Mouse (Mus musculus) kidney, postnatal 0 days (tissue): Measurements from ENCODE around the gene Kif16b. TPM values are rescaled to one million over a fixed set of nuclear protein-coding genes. Genes with fewer than 3 reads are reported as not detected.

Experiments used
- ATAC-seq: fragments of 200-750 bp; cut with Nextera tagmentation; replicated peaks from 2 replicates; pipeline ENCODE4 v1.8.0; 2017; ENCODE audit warnings: low read depth, moderate number of reproducible peaks, moderate TSS enrichment, moderate library complexity; ENCODE audit not compliant: low FRiP score
- DNase-seq: peaks from one replicate; pipeline ENCODE4 v3.0.0-alpha.2; 2016; ENCODE audit warnings: low spot score
- H3K27ac ChIP-seq: fragments of 300-500 bp; sonication (generic); 2 replicates; pipeline ENCODE4 v1.5.1; 2014; ENCODE audit warnings: mild to moderate bottlenecking
- H3K27me3 ChIP-seq: fragments of 300-500 bp; sonication (generic); 2 replicates; pipeline ENCODE4 v1.6.1; 2014; ENCODE audit warnings: low read length, mixed read lengths; ENCODE audit not compliant: insufficient read depth
- H3K36me3 ChIP-seq: fragments of 300-500 bp; sonication (generic); 2 replicates; pipeline ENCODE4 v1.6.1; 2014; ENCODE audit warnings: low read length, mixed read lengths; ENCODE audit not compliant: insufficient read depth
- H3K4me1 ChIP-seq: fragments of 300-500 bp; sonication (generic); replicated peaks from 2 replicates; pipeline ENCODE4 v1.6.1; 2014; ENCODE audit warnings: antibody characterized with exemption, low read length, mixed read lengths; ENCODE audit not compliant: insufficient read depth
- H3K4me2 ChIP-seq: fragments of 300-500 bp; sonication (generic); 2 replicates; pipeline ENCODE4 v1.6.1; 2014; ENCODE audit warnings: mild to moderate bottlenecking, low read length, moderate library complexity, mixed read lengths
- H3K4me3 ChIP-seq: fragments of 300-500 bp; sonication (generic); replicated peaks from 2 replicates; pipeline ENCODE4 v1.5.1; 2014; ENCODE audit warnings: low read depth, low read length
- H3K9ac ChIP-seq: fragments of 300-500 bp; sonication (generic); 2 replicates; pipeline ENCODE4 v1.6.1; 2014; ENCODE audit warnings: low read depth, low read length
- H3K9me3 ChIP-seq: fragments of 300-500 bp; sonication (generic); replicated peaks from 2 replicates; pipeline ENCODE4 v1.6.1; 2016; ENCODE audit warnings: low read length, inconsistent platforms, mixed read lengths
- CTCF ChIP-seq: IDR thresholded peaks from 2 replicates; pipeline ENCODE4 v1.5.1; 2016; ENCODE audit warnings: antibody characterized with exemption, low read depth, mild to moderate bottlenecking, moderate library complexity
- WGBS: fragments of 180-500 bp; shearing (Covaris S2); extraction: QIAGEN DNeasy Blood & Tissue Kit; methylation state at CpG from one replicate; pipeline ENCODE4 v1.1.7; 2014; 5-methylcytosine and 5-hydroxymethylcytosine counted together
- polyA plus RNA-seq: library from polyadenylated mRNA; unstranded; fragments of >200 nt; fragmentation: Nextera tagmentation; extraction: Ambion mirVana; gene quantifications from 2 replicates; pipeline ENCODE4 v1.2.1, GENCODE M21; 2015

The Kif16b gene
- polyA plus RNA-seq, 1 experiment from 2014 or later = 18.9 TPM

DNA sequence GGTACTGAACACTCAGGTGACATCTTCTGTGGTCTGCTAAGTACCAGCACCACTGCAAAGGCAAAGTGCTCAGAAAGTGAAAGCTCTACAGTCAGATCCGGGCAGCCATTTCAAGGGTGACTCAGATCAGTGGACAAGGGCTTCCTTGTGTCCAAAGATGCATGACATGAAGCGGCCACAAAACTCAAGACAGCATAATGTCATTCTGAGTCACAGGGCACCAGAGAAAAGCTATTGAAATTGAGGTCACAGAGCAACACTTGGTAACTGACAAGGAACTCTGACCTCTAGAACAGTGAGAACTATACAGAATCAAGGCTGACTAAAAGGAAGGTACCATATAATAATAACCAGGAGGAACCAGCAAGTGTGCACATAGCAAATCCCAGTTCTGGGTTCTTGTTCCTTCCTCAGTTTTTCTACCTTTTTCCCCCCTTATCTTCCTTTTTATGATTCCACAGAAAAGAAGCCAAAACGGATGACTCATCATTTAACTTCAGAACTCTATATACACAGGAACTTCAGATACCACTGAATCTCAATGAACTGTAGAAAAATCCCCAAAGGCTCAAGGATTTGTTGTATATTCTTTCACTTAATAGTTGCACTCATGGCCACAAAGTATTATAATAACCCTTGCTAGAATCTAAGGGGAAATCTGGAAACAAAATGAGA lies 143.1 kb downstream of the Kif16b start:
- Histone ChIP-seq H3K4me3 (no peak overlapping the region), H3K4me1 (no peaks in the 10 kb centered on the region), H3K9me3 (no peaks in the 10 kb centered on the region), H3K27ac (no peak overlapping the region), H3K36me3 (0 out of 2 replicates have a peak, but pooled peaks cover 7% of the 10 kb centered on the region), H3K4me2 (no peak overlapping the region), H3K27me3 (no peaks in the 10 kb centered on the region), H3K9ac (no peak overlapping the region)
- DNase-seq (no peak), ATAC-seq (0 out of 2 replicates have a peak, but pooled peaks have one; percentile 36)
- TF ChIP-seq CTCF = no peak
- 66% methylated on average over 3 of the region's 3 CpGs for WGBS

- Histone ChIP-seq H3K9ac (no peak overlapping the region), H3K4me3 (no peak overlapping the region), H3K27me3 (no peaks in the 10 kb centered on the region), H3K4me1 (no peaks in the 10 kb centered on the region), H3K36me3 (0 out of 2 replicates have a peak, but pooled peaks cover 6% of the 10 kb centered on the region), H3K4me2 (no peak overlapping the region), H3K27ac (no peak overlapping the region), H3K9me3 (no peaks in the 10 kb centered on the region)
- ATAC-seq = no peak
- 76% methylated on average over 2 of the region's 2 CpGs for WGBS
- DNase-seq = no peak
- TF ChIP-seq CTCF = no peak
Observed at GRCm38 (mm10) chr2:142739338-142739737, 162.0 kb downstream of the Kif16b start.

- Histone ChIP-seq H3K4me3 (no peak overlapping the region), H3K36me3 (0 out of 2 replicates have a peak, but pooled peaks cover 6% of the 10 kb centered on the region), H3K4me2 (no peak overlapping the region), H3K9me3 (no peaks in the 10 kb centered on the region), H3K27ac (no peak overlapping the region), H3K27me3 (no peaks in the 10 kb centered on the region), H3K4me1 (no peaks in the 10 kb centered on the region), H3K9ac (no peak overlapping the region)
- no peak for DNase-seq
- no peak for TF ChIP-seq CTCF
- ATAC-seq = no peak
- 84% methylated on average over 2 of the region's 2 CpGs for WGBS
Observed at GRCm38 (mm10) chr2:142738488-142738887, 162.8 kb downstream of the Kif16b start.

- no peaks in the 10 kb centered on the region for H3K27me3 ChIP-seq
- DNase-seq (no peak), ATAC-seq (no peak)
- H3K4me1 ChIP-seq = no peaks in the 10 kb centered on the region
- TF ChIP-seq CTCF = no peak
- H3K9me3 ChIP-seq = no peaks in the 10 kb centered on the region
- H3K27ac ChIP-seq = no peak overlapping the region
- H3K4me2 ChIP-seq = no peak overlapping the region
- H3K9ac ChIP-seq = no peak overlapping the region
- WGBS = 93% methylated on average over 3 of the region's 3 CpGs
- H3K36me3 ChIP-seq = 0 out of 2 replicates have a peak, but pooled peaks cover 4% of the 10 kb centered on the region
- H3K4me3 ChIP-seq = no peak overlapping the region
Observed at GRCm38 (mm10) chr2:142735691-142736090, 165.6 kb downstream of the Kif16b start.

- no peaks in the 10 kb centered on the region for H3K9me3 ChIP-seq
- 90% methylated on average over 2 of the region's 2 CpGs for WGBS
- H3K4me3 ChIP-seq = no peak overlapping the region
- H3K27ac ChIP-seq = no peak overlapping the region
- 0 out of 2 replicates have a peak, but pooled peaks cover 4% of the 10 kb centered on the region for H3K36me3 ChIP-seq
- no peak for TF ChIP-seq CTCF
- no peak overlapping the region for H3K9ac ChIP-seq
- no peak for DNase-seq
- no peaks in the 10 kb centered on the region for H3K27me3 ChIP-seq
- no peak for ATAC-seq
- no peaks in the 10 kb centered on the region for H3K4me1 ChIP-seq
- H3K4me2 ChIP-seq = no peak overlapping the region
Observed at GRCm38 (mm10) chr2:142734046-142734445, 167.3 kb downstream of the Kif16b start.

DNA sequence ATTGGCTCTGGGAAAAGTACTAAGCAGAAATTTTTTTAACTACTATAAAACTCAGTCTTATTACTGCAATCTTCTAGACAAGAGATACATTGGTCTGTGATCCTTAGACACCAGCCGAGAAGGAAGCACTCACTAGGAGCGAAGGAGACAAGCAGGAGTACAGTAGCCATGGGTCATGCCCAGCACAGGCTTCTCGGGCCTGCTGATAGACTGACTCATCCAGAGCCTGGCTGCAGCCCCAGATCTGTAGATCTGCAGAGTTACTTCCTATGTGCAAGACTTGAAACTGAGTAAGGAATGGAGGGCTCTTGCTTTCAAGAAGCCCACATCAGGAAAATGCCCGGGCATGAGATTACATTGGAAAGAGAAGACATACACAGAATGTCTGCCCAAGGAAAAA lies 169.0 kb downstream of the Kif16b start:
- H3K27me3 ChIP-seq = no peaks in the 10 kb centered on the region
- DNase-seq (no peak), ATAC-seq (no peak)
- H3K27ac ChIP-seq = no peak overlapping the region
- no peak overlapping the region for H3K4me3 ChIP-seq
- no peak overlapping the region for H3K4me2 ChIP-seq
- H3K36me3 ChIP-seq = no peaks in the 10 kb centered on the region
- H3K4me1 ChIP-seq = no peaks in the 10 kb centered on the region
- no peak overlapping the region for H3K9ac ChIP-seq
- no peaks in the 10 kb centered on the region for H3K9me3 ChIP-seq
- WGBS = 89% methylated on average over 4 of the region's 4 CpGs
- TF ChIP-seq CTCF = no peak

- no peak overlapping the region for H3K27ac ChIP-seq
- no peaks in the 10 kb centered on the region for H3K27me3 ChIP-seq
- no peak for TF ChIP-seq CTCF
- WGBS = 69% methylated on average over 1 of the region's 1 CpGs
- H3K9me3 ChIP-seq = no peaks in the 10 kb centered on the region
- DNase-seq (no peak), ATAC-seq (no peak)
- no peaks in the 10 kb centered on the region for H3K4me1 ChIP-seq
- no peak overlapping the region for H3K4me3 ChIP-seq
- H3K9ac ChIP-seq = no peak overlapping the region
- no peaks in the 10 kb centered on the region for H3K36me3 ChIP-seq
- no peak overlapping the region for H3K4me2 ChIP-seq
Observed at GRCm38 (mm10) chr2:142731778-142732092, 169.6 kb downstream of the Kif16b start.
